Mouse (Mus musculus): Measurements from ENCODE around the gene Gm28047. TPM values are rescaled to one million over a fixed set of nuclear protein-coding genes. Genes with fewer than 3 reads are reported as not detected.

The Gm28047 gene
- polyA plus RNA-seq, 1 experiment = not detected

- Histone ChIP-seq H3K4me1 (ENCODE audit: control insufficient read depth, insufficient read depth, low read length) (no peaks in the 10 kb centered on the region; the same call in 1 of the 2 replicates), H3K4me3 (ENCODE audit: insufficient read depth, low read length) (no peak overlapping the region), H3K27ac (ENCODE audit: insufficient read depth, low read length) (no peak overlapping the region)
- TF ChIP-seq POLR2A (IDR thresholded peaks at IDR 0.05; ENCODE audit: extremely low read depth, insufficient read depth, low read length) = no peak
- TF ChIP-seq CTCF (IDR thresholded peaks at IDR 0.05; ENCODE audit: extremely low read depth, insufficient read depth, low read length) = no peak
Measured at GRCm38 (mm10) chr15:102592674-102593073, 32.2 kb downstream of the Gm28047 start.

DNA sequence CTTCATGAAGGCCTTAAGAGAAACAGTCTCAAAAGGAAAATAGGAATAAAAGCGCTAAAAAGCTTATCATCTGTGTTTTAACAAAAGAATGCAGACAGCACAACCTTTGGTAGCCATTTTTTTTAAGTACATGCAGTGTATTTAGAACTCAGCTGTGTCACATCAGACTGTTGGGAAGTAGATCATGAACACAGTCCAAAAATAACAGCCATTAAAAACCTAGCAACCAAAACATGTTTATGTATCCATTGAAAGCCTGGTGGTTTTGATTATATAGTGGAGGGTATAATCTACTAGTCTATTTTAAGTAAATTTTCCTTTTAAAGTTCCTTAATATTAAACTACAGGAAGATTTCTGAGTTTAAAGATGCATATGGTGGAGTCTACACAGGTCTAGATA, 34.3 kb downstream of the Gm28047 start:
- Histone ChIP-seq H3K4me3 (ENCODE audit: insufficient read depth, low read length) (no peak overlapping the region), H3K4me1 (ENCODE audit: control insufficient read depth, insufficient read depth, low read length) (no peaks in the 10 kb centered on the region; the same call in 1 of the 2 replicates), H3K27ac (ENCODE audit: insufficient read depth, low read length) (no peak overlapping the region)
- TF ChIP-seq POLR2A (IDR thresholded peaks at IDR 0.05; ENCODE audit: extremely low read depth, insufficient read depth, low read length) (no peak), CTCF (IDR thresholded peaks at IDR 0.05; ENCODE audit: extremely low read depth, insufficient read depth, low read length) (no peak)

- Histone ChIP-seq H3K4me1 (ENCODE audit: control insufficient read depth, insufficient read depth, low read length) (no peaks in the 10 kb centered on the region; the same call in 1 of the 2 replicates), H3K4me3 (ENCODE audit: insufficient read depth, low read length) (no peak overlapping the region), H3K27ac (ENCODE audit: insufficient read depth, low read length) (no peak overlapping the region)
- no peak for TF ChIP-seq CTCF (IDR thresholded peaks at IDR 0.05; ENCODE audit: extremely low read depth, insufficient read depth, low read length)
- TF ChIP-seq POLR2A (IDR thresholded peaks at IDR 0.05; ENCODE audit: extremely low read depth, insufficient read depth, low read length) = no peak
Measured at GRCm38 (mm10) chr15:102589826-102590225, 35.0 kb downstream of the Gm28047 start.

DNA sequence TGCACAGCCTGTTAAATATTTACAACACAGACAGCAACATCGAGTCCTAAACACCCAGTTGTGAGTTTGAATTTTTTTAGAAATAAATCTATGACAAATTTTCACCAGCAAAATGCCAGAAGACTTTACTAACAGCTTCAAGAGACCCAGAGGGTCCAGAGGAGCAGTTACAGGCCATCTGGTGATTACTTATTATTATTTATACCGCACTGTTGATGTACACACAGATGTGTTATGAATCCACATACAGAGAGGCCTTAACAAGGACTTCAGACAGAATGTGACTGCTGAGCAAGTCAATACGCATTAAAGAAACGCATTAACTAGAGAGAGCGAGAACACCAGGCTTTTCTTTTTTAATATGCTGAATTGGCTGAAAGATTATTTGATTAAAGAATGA, 39.4 kb downstream of the Gm28047 start:
- Histone ChIP-seq H3K4me3 (ENCODE audit: insufficient read depth, low read length) (no peak overlapping the region), H3K27ac (ENCODE audit: insufficient read depth, low read length) (peak overlapping the region; percentile 84; the same call in 1 of the 2 replicates), H3K4me1 (ENCODE audit: control insufficient read depth, insufficient read depth, low read length) (peaks cover 3% of the 10 kb centered on the region)
- TF ChIP-seq POLR2A (IDR thresholded peaks at IDR 0.05; ENCODE audit: extremely low read depth, insufficient read depth, low read length) (no peak), CTCF (IDR thresholded peaks at IDR 0.05; ENCODE audit: extremely low read depth, insufficient read depth, low read length) (no peak)

- peak overlapping the region; percentile 90 for H3K27ac ChIP-seq (ENCODE audit: insufficient read depth, low read length)
- no peak overlapping the region for H3K4me3 ChIP-seq (ENCODE audit: insufficient read depth, low read length)
- H3K4me1 ChIP-seq (ENCODE audit: control insufficient read depth, insufficient read depth, low read length) = peaks cover 3% of the 10 kb centered on the region
- TF ChIP-seq CTCF (IDR thresholded peaks at IDR 0.05; ENCODE audit: extremely low read depth, insufficient read depth, low read length) (no peak), POLR2A (IDR thresholded peaks at IDR 0.05; ENCODE audit: extremely low read depth, insufficient read depth, low read length) (no peak)
Measured at GRCm38 (mm10) chr15:102583708-102584383, 41.0 kb downstream of the Gm28047 start.

DNA sequence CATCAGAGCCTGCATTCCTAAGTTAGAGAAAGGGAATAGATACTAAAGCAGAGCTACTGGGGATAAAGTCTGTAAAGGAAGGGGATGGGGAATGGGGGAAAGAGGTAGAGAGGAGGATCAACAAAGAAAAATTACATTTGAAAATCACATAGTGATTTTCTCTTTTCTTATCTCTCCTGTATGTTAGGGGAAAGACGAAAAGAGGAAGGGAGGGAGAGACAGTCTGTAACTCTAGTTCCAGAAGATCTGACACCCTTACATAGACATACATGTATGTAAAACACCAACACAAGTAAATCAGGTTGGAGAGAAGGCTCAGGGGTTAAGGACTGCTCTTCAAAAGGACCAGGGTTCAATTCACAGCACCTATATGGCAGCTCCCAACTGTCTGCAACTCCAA, 43.7 kb downstream of the Gm28047 start:
- H3K4me3 ChIP-seq (ENCODE audit: insufficient read depth, low read length) = no peak overlapping the region
- peaks cover 3% of the 10 kb centered on the region for H3K4me1 ChIP-seq (ENCODE audit: control insufficient read depth, insufficient read depth, low read length)
- TF ChIP-seq CTCF (IDR thresholded peaks at IDR 0.05; ENCODE audit: extremely low read depth, insufficient read depth, low read length) = no peak
- no peak for TF ChIP-seq POLR2A (IDR thresholded peaks at IDR 0.05; ENCODE audit: extremely low read depth, insufficient read depth, low read length)
- no peak overlapping the region for H3K27ac ChIP-seq (ENCODE audit: insufficient read depth, low read length)

DNA sequence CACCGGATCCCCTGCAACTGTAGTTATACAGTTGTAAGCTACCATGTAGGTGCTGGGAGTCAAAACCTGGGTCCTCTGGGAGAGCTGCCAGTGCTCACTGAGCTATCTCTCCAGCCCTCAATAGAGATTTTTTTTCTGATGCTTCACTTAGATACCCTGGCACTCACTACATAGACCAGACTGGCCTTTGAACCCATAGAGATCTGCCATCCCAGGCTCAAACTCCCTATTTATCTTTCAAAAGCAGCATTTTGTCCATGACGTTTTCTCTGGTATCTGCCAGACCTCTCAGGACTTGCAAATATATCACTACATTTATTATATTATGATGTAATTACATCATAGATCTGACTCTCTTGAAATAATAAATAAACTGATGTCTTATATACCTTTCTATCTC, 46.5 kb downstream of the Gm28047 start:
- no peak for TF ChIP-seq CTCF (IDR thresholded peaks at IDR 0.05; ENCODE audit: extremely low read depth, insufficient read depth, low read length)
- no peak for TF ChIP-seq POLR2A (IDR thresholded peaks at IDR 0.05; ENCODE audit: extremely low read depth, insufficient read depth, low read length)
- H3K27ac ChIP-seq (ENCODE audit: insufficient read depth, low read length) = no peak overlapping the region
- no peaks in the 10 kb centered on the region; the same call in 1 of the 2 replicates for H3K4me1 ChIP-seq (ENCODE audit: control insufficient read depth, insufficient read depth, low read length)
- H3K4me3 ChIP-seq (ENCODE audit: insufficient read depth, low read length) = no peak overlapping the region

DNA sequence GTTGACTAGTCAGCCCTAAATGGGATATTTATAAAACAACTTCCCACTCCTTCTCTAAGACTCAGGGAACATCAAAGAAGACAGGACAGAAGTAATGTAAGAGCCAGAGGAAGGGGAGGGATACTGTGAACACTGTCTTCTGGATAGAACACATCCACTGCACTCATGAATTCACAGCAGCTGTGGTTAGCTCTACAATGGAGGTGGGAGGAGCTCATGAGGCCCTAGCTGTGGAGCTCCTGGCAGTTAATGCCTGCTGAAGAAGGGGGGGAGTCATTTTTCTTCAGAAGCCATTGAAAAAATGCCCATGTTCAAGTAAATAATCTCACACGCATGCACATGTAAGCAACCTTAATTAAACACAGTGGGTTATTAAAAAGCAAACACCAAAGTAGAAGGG, 47.9 kb downstream of the Gm28047 start:
- H3K4me1 ChIP-seq (ENCODE audit: control insufficient read depth, insufficient read depth, low read length) = no peaks in the 10 kb centered on the region; the same call in 1 of the 2 replicates
- H3K4me3 ChIP-seq (ENCODE audit: insufficient read depth, low read length) = no peak overlapping the region
- no peak overlapping the region for H3K27ac ChIP-seq (ENCODE audit: insufficient read depth, low read length)
- TF ChIP-seq POLR2A (IDR thresholded peaks at IDR 0.05; ENCODE audit: extremely low read depth, insufficient read depth, low read length) = no peak
- no peak for TF ChIP-seq CTCF (IDR thresholded peaks at IDR 0.05; ENCODE audit: extremely low read depth, insufficient read depth, low read length)

DNA sequence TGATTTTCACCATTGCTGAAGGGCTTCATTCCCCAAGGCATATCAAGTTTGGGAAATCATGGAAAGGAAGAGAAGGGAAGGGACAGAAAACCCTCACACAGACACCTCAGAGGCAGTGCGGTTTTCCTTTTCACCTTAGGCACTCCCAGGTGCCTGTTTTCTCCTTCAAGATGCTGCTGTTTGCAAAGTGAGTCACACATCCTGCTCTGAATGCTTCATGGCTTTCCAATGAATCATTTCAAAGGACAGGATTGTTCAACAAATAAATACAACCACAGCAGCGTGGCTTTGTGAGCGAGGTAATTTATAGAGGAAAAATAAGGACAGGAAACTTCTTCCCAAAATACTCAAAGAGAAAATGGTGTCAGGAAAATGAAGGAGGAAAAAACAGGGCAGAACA, 52.8 kb downstream of the Gm28047 start:
- Histone ChIP-seq H3K27ac (ENCODE audit: insufficient read depth, low read length) (no peak overlapping the region), H3K4me3 (ENCODE audit: insufficient read depth, low read length) (no peak overlapping the region), H3K4me1 (ENCODE audit: control insufficient read depth, insufficient read depth, low read length) (no peaks in the 10 kb centered on the region; the same call in 1 of the 2 replicates)
- no peak for TF ChIP-seq CTCF (IDR thresholded peaks at IDR 0.05; ENCODE audit: extremely low read depth, insufficient read depth, low read length)
- no peak for TF ChIP-seq POLR2A (IDR thresholded peaks at IDR 0.05; ENCODE audit: extremely low read depth, insufficient read depth, low read length)

GRCm38 (mm10) chr15:102567849-102568248, 57.0 kb downstream of the Gm28047 start:
- no peak overlapping the region for H3K27ac ChIP-seq (ENCODE audit: insufficient read depth, low read length)
- no peaks in the 10 kb centered on the region; the same call in 1 of the 2 replicates for H3K4me1 ChIP-seq (ENCODE audit: control insufficient read depth, insufficient read depth, low read length)
- no peak for TF ChIP-seq CTCF (IDR thresholded peaks at IDR 0.05; ENCODE audit: extremely low read depth, insufficient read depth, low read length)
- no peak for TF ChIP-seq POLR2A (IDR thresholded peaks at IDR 0.05; ENCODE audit: extremely low read depth, insufficient read depth, low read length)
- no peak overlapping the region for H3K4me3 ChIP-seq (ENCODE audit: insufficient read depth, low read length)
